Comparison of ENCODE assay signal across 25 mouse cellular contexts in the genomic region with DNA sequence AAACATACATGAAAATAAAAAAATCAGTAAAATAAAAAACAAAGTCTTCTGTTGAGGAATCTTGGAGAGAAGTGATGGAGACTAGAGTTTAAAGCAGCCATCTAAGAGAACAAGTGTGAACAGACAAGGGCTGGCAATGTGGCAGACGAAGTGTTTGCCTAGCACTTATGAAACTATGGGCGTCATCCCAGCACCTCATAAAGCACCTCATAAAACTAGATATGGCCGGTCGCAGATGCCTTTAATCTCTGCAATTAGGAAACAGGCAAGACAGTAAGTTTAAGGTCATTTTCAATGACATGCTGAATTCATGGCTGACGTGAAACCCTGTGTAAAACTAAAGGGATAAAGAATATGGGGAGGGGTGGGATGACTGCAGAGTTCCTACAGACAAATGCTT. TPM values are rescaled to one million over a fixed set of nuclear protein-coding genes. Genes with fewer than 3 reads are reported as not detected.
DNase-seq lines count a peak whose midpoint lies in the region; ATAC-seq lines count a peak whose summit lies in the region.
"Had no signal": no experiment of that assay in that cellular context is flagged by ENCODE, and none has a peak within 500 bp of the region (broad histone marks: within the 10 kb centered on the region; RNA-seq: fewer than 3 reads in every experiment).

No protein-coding gene starts in this region.

- H3K27ac ChIP-seq in intestine, embryonic 16.5 days (ENCODE audit: low read length): no peak overlapping the region
- no peak overlapping the region for H3K27ac ChIP-seq in hindbrain, embryonic 13.5 days
- H3K27ac ChIP-seq: embryonic facial prominence, embryonic 12.5 days; embryonic facial prominence, embryonic 15.5 days; forebrain, embryonic 12.5 days; forebrain, embryonic 15.5 days; heart, adult 2 months; heart, embryonic 10.5 days; heart, embryonic 13.5 days; hindbrain, embryonic 12.5 days had no signal

- H3K36me3 ChIP-seq in intestine, embryonic 16.5 days (ENCODE audit: control insufficient read depth, insufficient read depth, low read length): peaks cover 6% of the 10 kb centered on the region; the same call in 1 of the 2 replicates
- H3K36me3 ChIP-seq in hindbrain, embryonic 13.5 days: peaks cover 81% of the 10 kb centered on the region

- H3K27me3 ChIP-seq in intestine, embryonic 16.5 days (replicated peaks; ENCODE audit: control insufficient read depth, insufficient read depth, low read length): 0 out of 2 replicates have a peak, but pooled peaks cover 3% of the 10 kb centered on the region
- no peaks in the 10 kb centered on the region for H3K27me3 ChIP-seq in hindbrain, embryonic 13.5 days
- H3K27me3 ChIP-seq: embryonic facial prominence, embryonic 12.5 days; embryonic facial prominence, embryonic 15.5 days; forebrain, embryonic 12.5 days; forebrain, embryonic 15.5 days; heart, embryonic 13.5 days; hindbrain, embryonic 12.5 days had no signal

- H3K4me3 ChIP-seq in intestine, embryonic 16.5 days (ENCODE audit: low read length): no peak overlapping the region
- H3K4me3 ChIP-seq in hindbrain, embryonic 13.5 days: no peak overlapping the region
- H3K4me3 ChIP-seq: embryonic facial prominence, embryonic 12.5 days; embryonic facial prominence, embryonic 15.5 days; forebrain, embryonic 12.5 days; forebrain, embryonic 15.5 days; heart, adult 2 months; heart, embryonic 10.5 days; heart, embryonic 13.5 days; hindbrain, embryonic 12.5 days had no signal

- DNase-seq in heart, adult 11 months: peak; percentile 81
- no peak for DNase-seq in heart, postnatal 10 days
- peak; percentile 25 for DNase-seq in lung, postnatal 36 days
- DNase-seq in lung, postnatal 14 days: no peak
- no peak for DNase-seq in gastrocnemius, postnatal 4 days (ENCODE audit: low spot score in 2 of 2)
- DNase-seq: adrenal gland, postnatal 10 days; adrenal gland, postnatal 36 days; cerebellum, adult 18-20 months; cerebellum, adult 9-10 months; cerebellum, postnatal 14 days; gastrocnemius, postnatal 10 days; gastrocnemius, postnatal 36 days; heart, adult 2 months had no signal

- H3K9ac ChIP-seq in intestine, embryonic 16.5 days (ENCODE audit: low read depth, low read length): no peak overlapping the region
- no peak overlapping the region for H3K9ac ChIP-seq in hindbrain, embryonic 13.5 days
- H3K9ac ChIP-seq: embryonic facial prominence, embryonic 12.5 days; embryonic facial prominence, embryonic 15.5 days; forebrain, embryonic 12.5 days; forebrain, embryonic 15.5 days; heart, embryonic 13.5 days; hindbrain, embryonic 12.5 days had no signal

- intact Hi-C loops in heart, postnatal 10 days (cut with DNase I): loop anchor here (5.0 kb wide), 1 partner anchor 278 kb away; no protein-coding TSS in a partner anchor

- peak; percentile 68; the same call in 1 of the 2 replicates for ATAC-seq in intestine, embryonic 16.5 days
- no peak for ATAC-seq in activated CD4-positive, CD25-positive, alpha-beta regulatory T cell, adult 4 months
- ATAC-seq in hindbrain, embryonic 13.5 days (ENCODE audit: low FRiP score): no peak
- ATAC-seq: forebrain, embryonic 15.5 days; hindbrain, embryonic 16.5 days had no signal

- H3K4me2 ChIP-seq in intestine, embryonic 16.5 days (ENCODE audit: low read depth, low read length): no peak overlapping the region
- H3K4me2 ChIP-seq in hindbrain, embryonic 13.5 days: no peak overlapping the region
- H3K4me2 ChIP-seq: embryonic facial prominence, embryonic 12.5 days; embryonic facial prominence, embryonic 15.5 days; forebrain, embryonic 12.5 days; forebrain, embryonic 15.5 days; heart, embryonic 13.5 days; hindbrain, embryonic 12.5 days had no signal

- H3K9me3 ChIP-seq in intestine, embryonic 16.5 days (ENCODE audit: control insufficient read depth, low read length): no peaks in the 10 kb centered on the region
- no peaks in the 10 kb centered on the region for H3K9me3 ChIP-seq in hindbrain, embryonic 13.5 days
- H3K9me3 ChIP-seq: embryonic facial prominence, embryonic 12.5 days; embryonic facial prominence, embryonic 15.5 days; forebrain, embryonic 12.5 days; forebrain, embryonic 15.5 days; heart, embryonic 10.5 days; heart, embryonic 13.5 days; hindbrain, embryonic 12.5 days had no signal

- 69% methylated on average over 5 of the region's 5 CpGs for WGBS in intestine, embryonic 16.5 days
- WGBS in hindbrain, embryonic 13.5 days: 93% methylated on average over 5 of the region's 5 CpGs

- no peaks in the 10 kb centered on the region for H3K4me1 ChIP-seq in intestine, embryonic 16.5 days (ENCODE audit: control insufficient read depth, insufficient read depth, low read length)
- no peaks in the 10 kb centered on the region for H3K4me1 ChIP-seq in hindbrain, embryonic 13.5 days (replicated peaks)
- H3K4me1 ChIP-seq: embryonic facial prominence, embryonic 12.5 days; embryonic facial prominence, embryonic 15.5 days; forebrain, embryonic 12.5 days; forebrain, embryonic 15.5 days; heart, embryonic 10.5 days; heart, embryonic 13.5 days; hindbrain, embryonic 12.5 days had no signal

RNA-seq across cellular contexts. Expression of a gene that starts 59.6 kb away (rescaled TPM):
- under 1 TPM in 1 of 2 experiments, not detected in 1; 0.07 TPM for total RNA-seq in heart, postnatal 10 days (2021)
- polyA plus RNA-seq in intestine, embryonic 16.5 days (2015; fragmentation: Nextera tagmentation; extraction: Ambion mirVana): 1.1 TPM in 2 replicates
- polyA plus RNA-seq in activated CD4-positive, CD25-positive, alpha-beta regulatory T cell, adult 4 months (2017; shearing (Covaris generic)): under 1 TPM in 1 of 2 experiments, not detected in 1; 0.08 TPM
- polyA plus RNA-seq in hindbrain, embryonic 13.5 days (2015; fragmentation: Nextera tagmentation; extraction: Ambion mirVana): 7.3 and 8.7 TPM in 2 replicates
- total RNA-seq in gastrocnemius, postnatal 4 days (2021): under 1 TPM; 0.41 to 0.54 TPM
- total RNA-seq: hematopoietic stem cell, adult 5-6 weeks had no signal

Comparison
In these comparisons a context has a peak if more than half of its experiments do, and no peak if none do; other contexts are left out.
1. DNase-seq: peak in heart, adult 11 months (single experiment) and lung, postnatal 36 days (single experiment); none in heart, postnatal 10 days (0 of 2), lung, postnatal 14 days (single experiment) and gastrocnemius, postnatal 4 days (0 of 2).